Mouse (Mus musculus): ENCODE results near the gene Chchd6. TPM values are rescaled to one million over a fixed set of nuclear protein-coding genes. Genes with fewer than 3 reads are reported as not detected.

The Chchd6 gene
- polyA plus RNA-seq, 1 experiment from 2014 or later: 54.8 TPM

DNA sequence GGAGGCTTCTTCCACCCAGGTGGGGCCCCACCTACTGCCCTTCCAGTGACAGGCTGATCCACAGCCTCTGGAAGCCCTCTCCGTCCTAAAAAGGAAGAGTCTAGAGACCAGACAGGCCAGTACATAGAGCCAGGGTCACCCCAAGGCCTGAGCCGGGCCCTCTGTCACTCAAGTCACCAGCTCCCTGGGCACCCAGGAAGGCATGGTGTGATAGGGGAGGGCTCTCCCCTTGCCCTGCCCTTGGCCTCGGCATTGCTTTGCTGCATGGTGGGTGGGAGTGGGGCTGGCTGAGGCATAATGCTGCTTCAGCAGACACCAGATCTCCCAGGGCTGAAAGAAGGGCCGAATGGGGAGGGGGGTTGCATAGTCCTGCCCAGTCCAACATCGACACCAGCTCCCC lies 241.4 kb downstream of the Chchd6 start:
- Histone ChIP-seq H3K36me3 (peaks cover 70% of the 10 kb centered on the region), H3K4me3 (replicated peaks) (no peak overlapping the region), H3K27me3 (no peaks in the 10 kb centered on the region), H3K27ac (no peak overlapping the region), H3K4me1 (replicated peaks) (peaks cover 64% of the 10 kb centered on the region), H3K4me2 (no peak overlapping the region), H3K9me3 (no peaks in the 10 kb centered on the region), H3K9ac (replicated peaks) (no peak overlapping the region)
- no peak for ATAC-seq (ENCODE audit: insufficient number of reproducible peaks, insufficient read depth, low FRiP score, low TSS enrichment, low read depth)
- 84% methylated on average over 5 of the region's 5 CpGs for WGBS

- no peak overlapping the region for H3K4me2 ChIP-seq
- no peak for ATAC-seq (ENCODE audit: insufficient number of reproducible peaks, insufficient read depth, low FRiP score, low TSS enrichment, low read depth)
- peaks cover 60% of the 10 kb centered on the region for H3K4me1 ChIP-seq (replicated peaks)
- H3K27ac ChIP-seq: peak overlapping the region; percentile 91; the same call in 1 of the 2 replicates
- WGBS: 70% methylated on average over 8 of the region's 8 CpGs
- H3K27me3 ChIP-seq: no peaks in the 10 kb centered on the region
- no peak overlapping the region for H3K4me3 ChIP-seq (replicated peaks)
- H3K36me3 ChIP-seq: peaks cover 80% of the 10 kb centered on the region
- no peak overlapping the region for H3K9ac ChIP-seq (replicated peaks)
- no peaks in the 10 kb centered on the region for H3K9me3 ChIP-seq
Observed at GRCm38 (mm10) chr6:89353101-89353500, 242.4 kb downstream of the Chchd6 start.

DNA sequence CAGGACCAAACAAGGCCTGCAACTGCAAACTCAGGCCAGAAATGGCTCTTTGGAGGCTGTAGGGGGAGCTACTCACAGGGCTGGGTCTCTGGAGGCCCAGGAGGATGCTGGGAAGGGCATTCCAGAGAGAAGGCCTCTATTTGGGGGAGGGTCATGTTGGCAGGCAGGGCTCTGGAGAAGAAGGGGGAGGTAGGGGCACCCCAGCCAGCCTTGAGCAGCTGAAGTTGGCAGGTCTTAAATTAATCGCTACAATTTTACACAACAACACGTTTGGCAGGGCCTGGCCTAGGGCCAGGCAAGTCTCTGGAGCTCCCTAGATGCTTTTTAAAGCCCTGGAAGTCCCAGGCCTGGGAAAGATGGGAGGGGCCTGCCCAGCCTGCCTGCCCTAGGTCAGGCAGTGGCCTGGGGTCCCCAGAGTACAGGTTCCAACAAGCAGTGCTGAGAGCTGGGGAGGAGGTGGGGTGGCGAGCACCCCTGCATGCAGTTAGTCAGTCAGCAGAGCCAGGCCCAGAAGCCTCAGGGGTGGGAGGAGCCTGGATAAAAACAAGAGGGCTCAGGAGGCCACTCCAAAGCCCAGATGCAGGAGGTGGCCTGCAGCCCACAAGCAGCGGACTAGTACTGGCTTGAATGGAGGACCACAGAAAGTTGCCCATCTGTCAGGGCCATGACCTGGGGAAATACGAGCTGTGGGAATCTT lies 243.9 kb downstream of the Chchd6 start:
- peak overlapping the region; percentile 8; the same call in 1 of the 2 replicates for H3K4me2 ChIP-seq
- peaks cover 60% of the 10 kb centered on the region for H3K4me1 ChIP-seq (replicated peaks)
- no peaks in the 10 kb centered on the region for H3K9me3 ChIP-seq
- 13% methylated on average over 5 of the region's 5 CpGs for WGBS
- H3K36me3 ChIP-seq: peaks cover 86% of the 10 kb centered on the region
- H3K4me3 ChIP-seq (replicated peaks): no peak overlapping the region
- H3K9ac ChIP-seq (replicated peaks): no peak overlapping the region
- no peaks in the 10 kb centered on the region for H3K27me3 ChIP-seq
- peak; percentile 83 for ATAC-seq (ENCODE audit: insufficient number of reproducible peaks, insufficient read depth, low FRiP score, low TSS enrichment, low read depth)
- peak overlapping the region; percentile 91 for H3K27ac ChIP-seq

DNA sequence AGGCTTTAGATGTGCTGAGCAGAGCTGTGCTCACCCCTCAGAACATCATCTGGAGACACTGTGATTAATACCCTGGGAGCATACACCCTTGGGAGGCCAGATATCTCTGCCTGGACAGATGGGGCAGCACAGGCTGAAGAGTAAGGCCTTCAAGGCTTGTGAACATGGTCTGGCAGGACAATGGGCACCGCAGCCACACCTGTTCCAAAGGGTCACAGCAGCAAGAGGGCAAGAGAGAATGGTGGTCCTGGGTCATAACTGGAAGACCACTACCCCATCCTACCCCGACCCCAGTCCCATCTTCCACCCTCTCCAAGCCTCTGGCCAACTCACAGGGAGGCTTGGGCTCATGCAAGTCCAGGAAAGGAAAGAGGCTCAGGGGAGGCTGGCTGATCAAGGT lies 244.9 kb downstream of the Chchd6 start:
- 95% methylated on average over 2 of the region's 2 CpGs for WGBS
- peak overlapping the region; percentile 91 for H3K27ac ChIP-seq

GRCm38 (mm10) chr6:89350037-89350515 lies 245.4 kb downstream of the Chchd6 start:
- WGBS: 67% methylated on average over 1 of the region's 1 CpGs
- ATAC-seq (ENCODE audit: insufficient number of reproducible peaks, insufficient read depth, low FRiP score, low TSS enrichment, low read depth): no peak

More for the DNA sequence above, 244.9 kb downstream of the Chchd6 start:
- Histone ChIP-seq H3K27me3 (no peaks in the 10 kb centered on the region), H3K4me3 (replicated peaks) (no peak overlapping the region), H3K4me2 (no peak overlapping the region), H3K36me3 (peaks cover 77% of the 10 kb centered on the region), H3K9me3 (no peaks in the 10 kb centered on the region), H3K4me1 (replicated peaks) (peaks cover 60% of the 10 kb centered on the region), H3K9ac (replicated peaks) (no peak overlapping the region)
- no peak for ATAC-seq (ENCODE audit: insufficient number of reproducible peaks, insufficient read depth, low FRiP score, low TSS enrichment, low read depth)

GRCm38 (mm10) chr6:89348363-89348762 lies 247.1 kb downstream of the Chchd6 start:
- H3K9me3 ChIP-seq: no peaks in the 10 kb centered on the region
- H3K4me1 ChIP-seq (replicated peaks): peaks cover 67% of the 10 kb centered on the region
- no peak for ATAC-seq (ENCODE audit: insufficient number of reproducible peaks, insufficient read depth, low FRiP score, low TSS enrichment, low read depth)
- no peak overlapping the region for H3K4me2 ChIP-seq
- no peak overlapping the region for H3K4me3 ChIP-seq (replicated peaks)
- no peaks in the 10 kb centered on the region for H3K27me3 ChIP-seq
- WGBS: 95% methylated on average over 9 of the region's 9 CpGs
- no peak overlapping the region for H3K27ac ChIP-seq
- peaks cover 64% of the 10 kb centered on the region for H3K36me3 ChIP-seq
- no peak overlapping the region for H3K9ac ChIP-seq (replicated peaks)

More at GRCm38 (mm10) chr6:89350037-89350515, 245.4 kb downstream of the Chchd6 start:
- H3K36me3 ChIP-seq: peaks cover 72% of the 10 kb centered on the region
- H3K4me3 ChIP-seq (replicated peaks): no peak overlapping the region
- no peak overlapping the region for H3K4me2 ChIP-seq
- H3K27me3 ChIP-seq: no peaks in the 10 kb centered on the region
- H3K4me1 ChIP-seq (replicated peaks): peaks cover 63% of the 10 kb centered on the region
- no peak overlapping the region for H3K27ac ChIP-seq
- no peak overlapping the region for H3K9ac ChIP-seq (replicated peaks)
- no peaks in the 10 kb centered on the region for H3K9me3 ChIP-seq

DNA sequence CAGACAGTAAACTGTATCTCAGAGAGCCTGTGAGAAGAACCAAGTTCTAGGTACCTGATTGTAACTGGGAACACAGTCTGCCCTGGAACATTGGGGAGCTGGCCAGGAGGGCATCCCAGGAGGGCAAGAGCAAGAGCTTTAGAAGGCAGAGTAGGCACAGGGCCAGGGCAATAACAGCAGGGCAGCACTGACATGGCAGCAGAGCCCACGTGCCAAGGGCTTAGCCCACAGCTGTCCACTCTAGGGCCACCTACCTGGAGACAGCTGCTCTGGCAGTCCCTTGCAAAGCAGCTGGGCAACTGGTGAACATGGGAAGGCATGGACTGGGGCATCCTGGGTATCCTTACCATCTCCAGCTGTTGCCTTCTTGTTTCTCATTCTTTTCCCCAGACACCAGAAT lies 247.7 kb downstream of the Chchd6 start:
- peaks cover 64% of the 10 kb centered on the region for H3K36me3 ChIP-seq
- no peak overlapping the region for H3K4me3 ChIP-seq (replicated peaks)
- no peaks in the 10 kb centered on the region for H3K9me3 ChIP-seq
- H3K27me3 ChIP-seq: no peaks in the 10 kb centered on the region
- H3K9ac ChIP-seq (replicated peaks): no peak overlapping the region
- H3K27ac ChIP-seq: no peak overlapping the region
- ATAC-seq (ENCODE audit: insufficient number of reproducible peaks, insufficient read depth, low FRiP score, low TSS enrichment, low read depth): no peak
- WGBS: 64% methylated on average over 1 of the region's 1 CpGs
- no peak overlapping the region for H3K4me2 ChIP-seq
- peaks cover 62% of the 10 kb centered on the region for H3K4me1 ChIP-seq (replicated peaks)

DNA sequence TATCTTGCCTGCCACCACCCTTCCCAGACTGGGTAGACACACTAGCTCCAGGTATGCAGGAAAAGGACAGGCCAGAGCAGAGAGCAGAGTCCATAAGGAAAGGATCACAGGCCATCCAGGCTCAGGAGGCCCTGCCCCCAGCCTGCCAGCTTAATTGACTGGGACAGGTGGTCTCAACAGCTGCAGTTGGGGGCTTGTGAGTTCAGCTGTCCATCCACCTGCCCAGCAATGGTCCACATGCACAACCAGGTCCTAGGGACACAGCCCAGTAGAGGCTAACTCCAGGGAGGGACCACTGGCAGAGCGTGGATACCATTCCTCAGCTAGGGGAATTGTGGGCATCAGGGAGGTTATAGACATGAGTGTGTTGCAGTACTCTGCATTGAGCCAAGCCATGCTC lies 249.6 kb downstream of the Chchd6 start:
- Histone ChIP-seq H3K4me3 (replicated peaks) (no peak overlapping the region), H3K4me1 (replicated peaks) (peaks cover 42% of the 10 kb centered on the region), H3K27ac (peak overlapping the region; percentile 93), H3K27me3 (no peaks in the 10 kb centered on the region), H3K4me2 (peak overlapping the region; percentile 39; the same call in 1 of the 2 replicates), H3K9me3 (no peaks in the 10 kb centered on the region), H3K9ac (replicated peaks) (no peak overlapping the region), H3K36me3 (peaks cover 79% of the 10 kb centered on the region)
- ATAC-seq (ENCODE audit: insufficient number of reproducible peaks, insufficient read depth, low FRiP score, low TSS enrichment, low read depth): no peak
- WGBS: 74% methylated on average over 1 of the region's 1 CpGs

DNA sequence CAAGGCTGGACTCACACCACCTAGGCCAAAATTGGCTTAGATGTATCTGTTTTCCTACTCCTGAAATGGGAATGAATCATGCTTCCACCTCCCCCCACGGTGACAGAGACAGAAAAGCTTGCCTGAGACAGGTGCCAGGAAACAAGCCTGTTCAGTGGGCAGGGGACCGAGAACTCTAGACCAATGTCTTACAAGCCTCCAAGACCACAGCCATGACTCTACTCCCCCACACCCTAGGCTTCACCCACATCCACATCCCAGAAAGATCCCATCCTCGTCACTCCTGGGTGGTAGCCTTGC lies 250.0 kb downstream of the Chchd6 start:
- no peaks in the 10 kb centered on the region for H3K27me3 ChIP-seq
- H3K36me3 ChIP-seq: peaks cover 79% of the 10 kb centered on the region
- H3K4me2 ChIP-seq: peak overlapping the region; percentile 39
- ATAC-seq (ENCODE audit: insufficient number of reproducible peaks, insufficient read depth, low FRiP score, low TSS enrichment, low read depth): no peak
- peaks cover 38% of the 10 kb centered on the region for H3K4me1 ChIP-seq (replicated peaks)
- H3K9me3 ChIP-seq: no peaks in the 10 kb centered on the region
- no peak overlapping the region for H3K4me3 ChIP-seq (replicated peaks)
- H3K27ac ChIP-seq: peak overlapping the region; percentile 93
- 58% methylated on average over 3 of the region's 3 CpGs for WGBS
- peak overlapping the region; percentile 12; the same call in 1 of the 2 replicates for H3K9ac ChIP-seq (replicated peaks)

DNA sequence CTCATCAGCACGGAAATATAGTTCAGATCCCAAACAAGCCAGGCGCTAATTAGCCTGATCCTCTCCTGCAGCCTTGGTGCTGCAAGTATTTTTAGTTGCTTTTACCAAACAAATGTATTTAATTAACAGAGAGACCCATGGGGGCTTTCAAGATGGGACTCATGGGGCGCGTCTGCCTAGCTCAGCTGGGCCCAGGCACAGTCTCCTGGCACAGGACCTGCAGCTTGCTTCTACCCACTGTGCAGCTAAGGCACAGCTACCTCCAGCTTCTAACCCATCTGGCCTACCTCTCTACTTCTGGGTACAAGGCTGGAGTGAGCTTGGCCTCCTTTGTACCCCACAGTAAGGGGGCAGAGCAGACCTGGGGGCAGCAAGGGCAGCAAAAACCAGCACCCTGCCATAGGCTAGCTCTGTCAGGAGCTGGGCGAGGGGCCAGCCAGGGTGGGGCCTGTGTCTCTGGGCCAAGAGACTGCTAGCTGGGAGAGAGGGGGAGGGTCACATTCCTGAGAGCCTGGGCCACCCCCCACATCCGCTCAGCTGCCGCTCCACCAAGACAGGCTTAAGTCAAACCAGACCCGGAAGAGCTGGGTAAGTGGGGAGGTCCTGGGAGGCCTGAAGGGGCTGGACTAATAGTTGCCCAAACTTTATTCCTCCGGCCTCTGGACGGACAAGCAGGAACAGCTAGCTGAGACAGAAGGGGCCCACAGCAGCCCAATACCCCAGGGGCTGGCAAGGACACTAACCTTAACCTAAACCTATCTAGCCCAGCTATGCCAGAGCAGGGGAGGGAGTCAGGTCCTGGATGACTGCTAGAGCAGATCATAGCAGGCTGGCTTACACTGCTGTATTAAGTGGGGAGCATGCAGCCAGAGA lies 250.6 kb downstream of the Chchd6 start:
- peaks cover 34% of the 10 kb centered on the region for H3K4me1 ChIP-seq (replicated peaks)
- H3K9me3 ChIP-seq: no peaks in the 10 kb centered on the region
- peak overlapping the region; percentile 93 for H3K27ac ChIP-seq
- peak overlapping the region; percentile 12 for H3K9ac ChIP-seq (replicated peaks)
- H3K4me2 ChIP-seq: peak overlapping the region; percentile 39
- 11% methylated on average over 10 of the region's 10 CpGs for WGBS
- H3K36me3 ChIP-seq: peaks cover 79% of the 10 kb centered on the region
- H3K27me3 ChIP-seq: no peaks in the 10 kb centered on the region
- no peak overlapping the region for H3K4me3 ChIP-seq (replicated peaks)
- ATAC-seq (ENCODE audit: insufficient number of reproducible peaks, insufficient read depth, low FRiP score, low TSS enrichment, low read depth): peak; percentile 91

DNA sequence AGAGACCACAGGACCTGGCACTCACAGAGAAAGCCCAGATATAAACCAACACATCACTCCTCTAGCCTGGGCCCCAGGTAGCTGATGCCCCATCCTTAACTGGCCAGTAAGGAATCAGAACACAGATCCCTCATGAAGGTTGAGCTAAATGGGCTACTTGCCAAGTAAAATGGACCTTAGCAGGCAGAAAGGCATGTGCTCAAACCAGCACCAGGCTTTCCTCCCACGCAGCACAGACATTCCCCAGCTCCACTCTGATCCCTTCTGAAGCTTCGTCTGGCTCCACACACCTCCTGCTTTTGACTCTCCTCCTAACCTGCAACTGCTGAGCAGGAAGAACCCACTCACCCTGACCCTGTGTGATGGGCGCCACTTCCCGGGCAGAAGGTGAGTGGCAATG lies 253.5 kb downstream of the Chchd6 start:
- H3K9ac ChIP-seq (replicated peaks): no peak overlapping the region
- H3K27me3 ChIP-seq: no peaks in the 10 kb centered on the region
- WGBS: 96% methylated on average over 4 of the region's 4 CpGs
- H3K27ac ChIP-seq: no peak overlapping the region
- H3K4me3 ChIP-seq (replicated peaks): no peak overlapping the region
- peaks cover 79% of the 10 kb centered on the region for H3K36me3 ChIP-seq
- peaks cover 31% of the 10 kb centered on the region for H3K4me1 ChIP-seq (replicated peaks)
- no peak for ATAC-seq (ENCODE audit: insufficient number of reproducible peaks, insufficient read depth, low FRiP score, low TSS enrichment, low read depth)
- H3K4me2 ChIP-seq: no peak overlapping the region
- no peaks in the 10 kb centered on the region for H3K9me3 ChIP-seq
